Mouse (Mus musculus) CH12F3 (cell line): Measurements from ENCODE around the gene Pdia5.

Experiments used
- in situ Hi-C: fragments of 300-500 bp; cut with MboI; formaldehyde crosslinking; loops from 2 replicates; pipeline ENCODE4 v1.14.3; 2020; ENCODE audit warnings: low sequenced_read_pairs

Pdia5 gene

GRCm38 (mm10) chr16:35450018-35450630 is 40.5 kb downstream of the Pdia5 start:
- in situ Hi-C loops = no loop called here

GRCm38 (mm10) chr16:35442026-35442415 is 48.7 kb downstream of the Pdia5 start:
- in situ Hi-C loops = no loop called here

- in situ Hi-C loops = no loop called here
These were observed 49.2 kb downstream of the Pdia5 start for GRCm38 (mm10) chr16:35441346-35442025.

GRCm38 (mm10) chr16:35439046-35439445 is 51.6 kb downstream of the Pdia5 start:
- in situ Hi-C loops = no loop called here

GRCm38 (mm10) chr16:35431608-35432007 is 59.1 kb downstream of the Pdia5 start:
- in situ Hi-C loops = no loop called here

GRCm38 (mm10) chr16:35424926-35425325 is 65.7 kb downstream of the Pdia5 start:
- in situ Hi-C loops = no loop called here

GRCm38 (mm10) chr16:35423250-35424139 is 67.2 kb downstream of the Pdia5 start:
- in situ Hi-C loops = no loop called here

GRCm38 (mm10) chr16:35422705-35423104 is 68.0 kb downstream of the Pdia5 start:
- in situ Hi-C loops = no loop called here

- in situ Hi-C loops = no loop called here
These were observed 68.5 kb downstream of the Pdia5 start for GRCm38 (mm10) chr16:35422141-35422540.

GRCm38 (mm10) chr16:35414616-35415015 is 76.1 kb downstream of the Pdia5 start:
- in situ Hi-C loops = no loop called here

GRCm38 (mm10) chr16:35406706-35407105 is 84.0 kb downstream of the Pdia5 start:
- in situ Hi-C loops = no loop called here

GRCm38 (mm10) chr16:35406166-35406565 is 84.5 kb downstream of the Pdia5 start:
- in situ Hi-C loops = no loop called here

- in situ Hi-C loops = no loop called here
These were observed 85.2 kb downstream of the Pdia5 start for GRCm38 (mm10) chr16:35405348-35406080.

- in situ Hi-C loops = no loop called here
These were observed 85.8 kb downstream of the Pdia5 start for GRCm38 (mm10) chr16:35404864-35405263.

GRCm38 (mm10) chr16:35403891-35404290 is 86.8 kb downstream of the Pdia5 start:
- in situ Hi-C loops = no loop called here

- in situ Hi-C loops = no loop called here
These were observed 87.3 kb downstream of the Pdia5 start for GRCm38 (mm10) chr16:35403356-35403755.

GRCm38 (mm10) chr16:35392813-35393212 is 97.9 kb downstream of the Pdia5 start:
- in situ Hi-C loops = no loop called here

- in situ Hi-C loops = no loop called here
These were observed 105.0 kb downstream of the Pdia5 start for GRCm38 (mm10) chr16:35385654-35386053.

GRCm38 (mm10) chr16:35380048-35380447 is 110.6 kb downstream of the Pdia5 start:
- in situ Hi-C loops = no loop called here

- in situ Hi-C loops = no loop called here
These were observed 111.3 kb downstream of the Pdia5 start for GRCm38 (mm10) chr16:35379344-35379743.

- in situ Hi-C loops = no loop called here
These were observed 126.6 kb downstream of the Pdia5 start for GRCm38 (mm10) chr16:35364063-35364428.
